Mouse (Mus musculus) limb, embryonic 11.5 days (tissue): ENCODE measurements around the gene Ube2k. TPM values are rescaled to one million over a fixed set of nuclear protein-coding genes. Genes with fewer than 3 reads are reported as not detected.
"Not testable (repeated sequence)": the region's sequence is repeated elsewhere in the genome, so short reads cannot be mapped to it uniquely, and the experiment has no call there.

ENCODE experiments used
- ATAC-seq: fragments of 200-750 bp; cut with Nextera tagmentation; 2 replicates; pipeline ENCODE4 v1.8.0; 2017; ENCODE audit warnings: low read depth; ENCODE audit not compliant: insufficient number of reproducible peaks, low FRiP score, low TSS enrichment
- DNase-seq: peaks from one replicate; pipeline ENCODE4 v3.0.0-alpha.2; 2015; ENCODE audit warnings: low spot score
- H3K27ac ChIP-seq: fragments of 300-500 bp; sonication (generic); replicated peaks from 2 replicates; pipeline ENCODE4 v1.5.1; 2014; ENCODE audit warnings: low read depth, mild to moderate bottlenecking, low read length
- H3K27me3 ChIP-seq: fragments of 300-500 bp; sonication (generic); 2 replicates; pipeline ENCODE4 v1.6.1; 2014; ENCODE audit warnings: mild to moderate bottlenecking, low read length, mixed read lengths; ENCODE audit not compliant: control insufficient read depth, insufficient read depth
- H3K36me3 ChIP-seq: fragments of 300-500 bp; sonication (generic); 2 replicates; pipeline ENCODE4 v1.6.1; 2014; ENCODE audit warnings: mild to moderate bottlenecking, low read length, moderate library complexity, mixed read lengths; ENCODE audit not compliant: control insufficient read depth, insufficient read depth
- H3K4me1 ChIP-seq: fragments of 300-500 bp; sonication (generic); 2 replicates; pipeline ENCODE4 v1.6.1; 2014; ENCODE audit warnings: low read length, mixed read lengths; ENCODE audit not compliant: control insufficient read depth, insufficient read depth
- H3K4me2 ChIP-seq: fragments of 300-500 bp; sonication (generic); 2 replicates; pipeline ENCODE4 v1.6.1; 2014; ENCODE audit warnings: low read depth, mild to moderate bottlenecking, moderate library complexity; ENCODE audit not compliant: severe bottlenecking
- H3K4me3 ChIP-seq: fragments of 300-500 bp; sonication (generic); 2 replicates; pipeline ENCODE4 v1.5.1; 2014; ENCODE audit warnings: low read depth, low read length
- H3K9ac ChIP-seq: fragments of 300-500 bp; sonication (generic); 2 replicates; pipeline ENCODE4 v1.6.1; 2014; ENCODE audit warnings: mild to moderate bottlenecking, low read length
- H3K9me3 ChIP-seq: fragments of 300-500 bp; sonication (generic); 2 replicates; pipeline ENCODE4 v1.6.1; 2016; ENCODE audit warnings: low read length; ENCODE audit not compliant: control insufficient read depth
- WGBS: fragments of 180-500 bp; shearing (Covaris S2); extraction: QIAGEN DNeasy Blood & Tissue Kit; methylation state at CpG from one replicate; pipeline ENCODE4 v1.1.7; 2014; 5-methylcytosine and 5-hydroxymethylcytosine counted together
- polyA plus RNA-seq: library from polyadenylated mRNA; unstranded; fragments of >200 nt; fragmentation: Nextera tagmentation; extraction: Ambion mirVana; gene quantifications from 2 replicates; pipeline ENCODE4 v1.2.1, GENCODE M21; 2014

Gene Ube2k
- polyA plus RNA-seq, 1 experiment from 2014 or later: 172 TPM

DNA sequence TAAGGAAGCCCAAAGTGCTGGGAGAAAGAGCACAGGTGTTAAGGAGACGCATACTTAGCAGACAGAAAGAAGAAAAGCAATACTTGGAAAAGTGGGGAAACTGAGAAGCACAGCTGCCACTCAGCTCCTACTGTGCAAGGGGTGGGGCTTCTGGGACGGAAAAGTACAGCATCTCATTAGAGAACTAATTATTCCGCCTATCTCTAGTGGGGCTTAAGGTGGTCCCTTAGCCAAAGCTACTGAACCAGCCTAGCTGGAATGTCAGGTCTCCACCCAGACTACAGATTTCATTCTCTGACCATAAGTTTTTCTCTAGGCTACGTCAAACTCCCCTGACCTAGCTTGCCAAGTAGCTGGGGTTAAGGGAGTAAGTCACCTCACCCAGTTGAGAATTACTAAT, 2.5 kb upstream of the Ube2k start:
- H3K36me3 ChIP-seq: no peaks in the 10 kb centered on the region
- no peaks in the 10 kb centered on the region for H3K27me3 ChIP-seq
- H3K9ac ChIP-seq: no peak overlapping the region
- H3K27ac ChIP-seq: no peak overlapping the region
- H3K9me3 ChIP-seq: no peaks in the 10 kb centered on the region
- no peak overlapping the region for H3K4me2 ChIP-seq
- H3K4me3 ChIP-seq: no peak overlapping the region
- H3K4me1 ChIP-seq: no peaks in the 10 kb centered on the region; the same call in 1 of the 2 replicates
- DNase-seq: no peak
- ATAC-seq: no peak
- WGBS: 75% methylated on average over 4 of the region's 4 CpGs

DNA sequence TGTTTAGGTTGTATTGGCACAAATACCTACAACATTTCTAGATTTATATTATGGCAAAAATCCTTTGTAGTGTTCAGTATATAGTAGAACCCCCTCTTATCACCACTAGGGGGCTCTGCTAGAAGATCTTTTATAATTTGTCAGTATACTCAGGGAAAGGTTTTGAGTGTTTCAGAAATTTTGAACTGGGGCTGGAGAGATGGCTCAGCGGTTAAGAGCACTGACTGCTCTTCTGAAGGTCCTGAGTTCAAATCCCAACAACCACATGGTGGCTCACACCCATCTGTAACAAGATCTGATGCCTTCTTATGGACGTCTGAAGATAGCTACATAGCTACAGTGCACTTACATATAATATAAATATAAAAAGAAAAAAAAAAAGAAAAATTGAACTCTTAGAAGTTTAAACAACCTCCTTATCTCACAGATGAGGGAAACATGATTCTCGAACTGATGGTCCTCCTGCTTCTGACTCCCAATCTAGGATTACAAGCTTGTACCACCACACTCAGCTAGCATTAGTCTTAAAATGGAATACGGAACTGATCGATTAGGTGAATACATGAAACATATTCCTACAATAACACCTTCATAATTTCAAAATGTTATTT, 1.5 kb upstream of the Ube2k start:
- no peak overlapping the region for H3K4me2 ChIP-seq
- H3K9ac ChIP-seq: no peak overlapping the region
- H3K36me3 ChIP-seq: no peaks in the 10 kb centered on the region
- no peak for ATAC-seq
- H3K4me1 ChIP-seq: no peaks in the 10 kb centered on the region; the same call in 1 of the 2 replicates
- no peak for DNase-seq
- no peaks in the 10 kb centered on the region for H3K27me3 ChIP-seq
- no peak overlapping the region for H3K4me3 ChIP-seq
- H3K27ac ChIP-seq: no peak overlapping the region
- no peaks in the 10 kb centered on the region for H3K9me3 ChIP-seq
- 76% methylated on average over 5 of the region's 5 CpGs for WGBS

DNA sequence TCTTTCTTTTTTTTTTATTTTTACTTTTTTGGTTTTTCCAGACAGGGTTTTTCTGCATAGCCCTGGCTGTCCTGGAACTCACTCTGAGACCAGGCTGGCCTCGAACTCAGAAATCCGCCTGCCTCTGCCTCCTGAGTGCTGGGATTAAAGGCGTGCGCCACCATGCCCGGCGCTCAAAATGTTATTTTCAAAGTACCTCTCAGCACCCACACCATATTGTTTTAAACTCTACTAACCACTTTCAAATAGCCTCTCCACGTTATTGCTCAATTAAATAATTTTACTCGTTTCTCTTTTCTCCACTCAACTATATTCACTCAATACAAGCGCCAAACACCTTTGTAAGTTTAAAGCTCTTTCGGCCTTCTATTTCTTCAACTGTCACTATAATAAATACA, 966 bp upstream of the Ube2k start:
- DNase-seq, H3K9me3 ChIP-seq, H3K27me3 ChIP-seq, H3K4me1 ChIP-seq, ATAC-seq, H3K36me3 ChIP-seq, H3K27ac ChIP-seq: not testable (repeated sequence)
- H3K9ac ChIP-seq: peak overlapping the region; percentile 96; the same call in 1 of the 2 replicates
- peak overlapping the region; percentile 66 for H3K4me2 ChIP-seq
- peak overlapping the region; percentile 95 for H3K4me3 ChIP-seq
- WGBS: 86% methylated on average over 10 of the region's 10 CpGs

DNA sequence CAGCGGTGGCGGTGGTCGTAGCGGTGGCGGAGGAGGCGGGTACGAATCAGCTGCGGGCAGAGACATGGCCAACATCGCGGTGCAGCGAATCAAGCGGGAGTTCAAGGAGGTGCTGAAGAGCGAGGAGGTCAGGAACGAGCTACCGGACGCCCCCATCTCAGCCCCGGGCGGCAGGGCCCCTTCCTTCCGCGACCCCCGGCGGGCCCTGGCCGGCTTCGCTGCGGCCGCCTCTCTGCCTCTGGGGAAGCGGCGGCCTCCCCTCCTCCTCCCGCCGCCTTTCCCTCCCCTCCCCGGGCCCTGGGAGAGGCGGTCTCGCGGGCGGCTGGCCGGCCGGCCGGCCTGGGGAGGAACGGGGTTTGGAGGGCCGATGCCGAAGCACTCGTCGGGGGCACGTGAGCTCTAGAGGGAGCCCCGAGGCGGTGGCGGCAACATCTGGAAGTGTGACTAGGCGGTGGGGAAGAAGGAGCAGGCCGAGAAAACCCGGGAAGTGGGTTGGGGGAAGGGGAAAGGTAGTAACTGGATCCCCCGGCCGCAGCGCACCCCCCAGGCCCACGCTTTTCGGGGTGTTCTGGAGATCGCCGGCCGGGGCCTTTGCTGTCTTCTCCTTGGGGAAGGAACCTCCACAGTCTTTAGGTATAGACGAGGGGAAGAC, 513 bp downstream of the Ube2k start:
- H3K9me3 ChIP-seq: no peaks in the 10 kb centered on the region
- H3K9ac ChIP-seq: peak overlapping the region; percentile 96
- no peaks in the 10 kb centered on the region for H3K36me3 ChIP-seq
- no peaks in the 10 kb centered on the region for H3K27me3 ChIP-seq
- peak overlapping the region; percentile 95 for H3K4me3 ChIP-seq
- peak; percentile 67 for ATAC-seq
- no peaks in the 10 kb centered on the region; the same call in 1 of the 2 replicates for H3K4me1 ChIP-seq
- WGBS: 1% methylated on average over 55 of the region's 59 CpGs
- DNase-seq: peak; percentile 83
- H3K27ac ChIP-seq: peak overlapping the region; percentile 99
- H3K4me2 ChIP-seq: peak overlapping the region; percentile 66

DNA sequence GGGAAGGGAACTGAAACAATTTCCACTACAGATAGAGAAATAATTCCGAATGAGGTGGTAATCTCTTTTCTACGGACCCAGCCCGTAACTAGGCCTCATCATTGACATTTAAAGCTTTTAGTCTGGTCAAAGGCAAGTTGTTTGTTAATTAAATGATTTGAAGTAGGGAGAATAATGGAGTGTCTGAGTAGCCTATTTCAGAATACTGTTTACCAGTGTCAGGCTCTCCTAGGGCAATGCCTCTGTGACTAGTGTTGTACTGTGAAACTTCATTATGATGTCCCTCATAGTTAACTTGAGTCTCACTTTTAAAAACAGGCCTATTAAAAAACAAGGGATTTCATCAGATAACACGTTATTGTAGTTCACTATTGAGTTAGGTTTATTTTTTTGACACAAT, 1.1 kb downstream of the Ube2k start:
- H3K27ac ChIP-seq: peak overlapping the region; percentile 99
- DNase-seq (no peak), ATAC-seq (no peak)
- WGBS: 2% methylated on average over 4 of the region's 4 CpGs
- H3K4me2 ChIP-seq: peak overlapping the region; percentile 66
- H3K4me3 ChIP-seq: peak overlapping the region; percentile 95
- H3K4me1 ChIP-seq: no peaks in the 10 kb centered on the region; the same call in 1 of the 2 replicates
- H3K27me3 ChIP-seq: no peaks in the 10 kb centered on the region
- H3K9ac ChIP-seq: peak overlapping the region; percentile 96
- H3K9me3 ChIP-seq: no peaks in the 10 kb centered on the region
- no peaks in the 10 kb centered on the region for H3K36me3 ChIP-seq

DNA sequence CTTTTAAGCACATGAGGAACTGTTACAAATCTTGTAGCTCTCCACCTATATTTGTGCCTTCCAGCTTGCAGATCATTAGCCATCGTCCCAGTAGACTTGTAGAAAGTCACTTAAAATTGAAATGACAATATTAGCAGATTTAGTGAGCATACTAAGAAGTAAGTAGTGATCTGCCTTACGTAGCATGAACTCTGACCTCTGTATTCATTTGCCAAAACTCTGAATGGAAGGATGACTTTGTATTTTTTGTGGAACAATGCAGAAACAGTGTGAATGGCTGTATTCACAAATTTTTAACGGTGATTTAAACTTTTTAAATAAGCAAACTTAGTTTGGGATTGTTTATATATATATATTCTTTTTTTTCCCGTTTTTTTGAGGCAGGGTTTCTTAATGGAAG, 1.8 kb downstream of the Ube2k start:
- no peak for ATAC-seq
- Histone ChIP-seq H3K27me3 (no peaks in the 10 kb centered on the region), H3K27ac (no peak overlapping the region), H3K4me3 (peak overlapping the region; percentile 2; the same call in 1 of the 2 replicates), H3K4me1 (no peaks in the 10 kb centered on the region; the same call in 1 of the 2 replicates), H3K4me2 (peak overlapping the region; percentile 27), H3K9ac (no peak overlapping the region), H3K9me3 (no peaks in the 10 kb centered on the region), H3K36me3 (no peaks in the 10 kb centered on the region)
- WGBS: 60% methylated on average over 4 of the region's 4 CpGs
- DNase-seq: no peak

DNA sequence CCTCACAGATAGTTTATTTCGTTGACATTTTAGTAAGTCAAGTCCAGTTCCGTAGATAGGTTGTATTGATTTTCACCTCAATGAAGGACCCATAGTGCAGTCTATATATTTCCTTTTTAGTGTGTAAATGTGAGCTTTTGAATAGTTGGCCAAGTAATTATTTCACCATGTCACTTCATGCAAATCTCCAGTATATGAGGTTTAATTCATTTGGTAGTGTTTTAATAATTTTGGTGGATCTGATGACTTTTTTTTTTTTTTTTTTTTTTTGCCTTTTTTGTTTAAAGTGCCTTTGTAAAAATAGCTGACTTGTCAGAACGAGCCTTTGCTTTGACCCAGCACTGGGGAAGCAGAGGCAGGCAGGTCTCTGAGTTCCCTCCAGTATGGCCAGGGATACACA, 2.8 kb downstream of the Ube2k start:
- Histone ChIP-seq H3K27ac (no peak overlapping the region), H3K36me3 (no peaks in the 10 kb centered on the region), H3K9me3 (no peaks in the 10 kb centered on the region), H3K4me1 (no peaks in the 10 kb centered on the region; the same call in 1 of the 2 replicates), H3K9ac (no peak overlapping the region), H3K4me3 (no peak overlapping the region), H3K27me3 (no peaks in the 10 kb centered on the region), H3K4me2 (no peak overlapping the region)
- ATAC-seq (no peak), DNase-seq (no peak)
- WGBS: 86% methylated on average over 3 of the region's 3 CpGs

DNA sequence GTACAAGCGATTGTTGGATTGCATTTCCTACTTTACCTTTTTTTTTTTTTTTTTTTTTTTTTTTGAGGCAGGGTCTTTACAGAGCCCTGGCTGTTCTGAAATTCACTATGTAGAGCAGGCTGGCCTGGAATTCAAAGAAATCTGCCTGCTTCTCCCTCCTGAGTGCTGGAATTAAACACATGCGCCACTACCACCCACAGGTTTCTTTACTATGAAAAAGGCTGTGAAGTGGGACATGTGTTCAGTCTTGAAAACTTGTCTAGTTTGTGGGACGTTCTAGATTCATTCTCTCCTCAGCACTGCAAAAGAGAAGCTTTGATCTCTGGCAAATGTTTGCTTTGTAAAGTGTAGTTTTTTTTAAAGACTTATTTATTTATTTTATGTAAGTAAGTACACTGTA, 4.9 kb downstream of the Ube2k start:
- no peak overlapping the region for H3K4me3 ChIP-seq
- H3K27me3 ChIP-seq: no peaks in the 10 kb centered on the region
- WGBS: 89% methylated on average over 3 of the region's 3 CpGs
- H3K36me3 ChIP-seq: 0 out of 2 replicates have a peak, but pooled peaks cover 2% of the 10 kb centered on the region
- no peak overlapping the region for H3K4me2 ChIP-seq
- ATAC-seq (no peak), DNase-seq (no peak)
- H3K27ac ChIP-seq: no peak overlapping the region
- no peaks in the 10 kb centered on the region for H3K9me3 ChIP-seq
- no peaks in the 10 kb centered on the region; the same call in 1 of the 2 replicates for H3K4me1 ChIP-seq
- H3K9ac ChIP-seq: no peak overlapping the region
